Mouse (Mus musculus) liver, embryonic 15.5 days (tissue): ENCODE results near the gene Ccdc146. TPM values are rescaled to one million over a fixed set of nuclear protein-coding genes. Genes with fewer than 3 reads are reported as not detected.

ENCODE experiments used
- ATAC-seq: fragments of 200-750 bp; cut with Nextera tagmentation; 2 replicates; pipeline ENCODE4 v1.8.0; 2017; ENCODE audit warnings: moderate number of reproducible peaks, mild to moderate bottlenecking, moderate library complexity; ENCODE audit not compliant: insufficient read depth
- H3K27ac ChIP-seq: fragments of 300-500 bp; sonication (generic); replicated peaks from 2 replicates; pipeline ENCODE4 v1.5.1; 2015; ENCODE audit warnings: mild to moderate bottlenecking, inconsistent platforms
- H3K27me3 ChIP-seq: fragments of 300-500 bp; sonication (generic); 2 replicates; pipeline ENCODE4 v1.6.1; 2015; ENCODE audit warnings: mild to moderate bottlenecking, inconsistent platforms
- H3K36me3 ChIP-seq: fragments of 300-500 bp; sonication (generic); replicated peaks from 2 replicates; pipeline ENCODE4 v1.6.1; 2015; ENCODE audit warnings: moderate library complexity, mild to moderate bottlenecking, inconsistent platforms
- H3K4me1 ChIP-seq: fragments of 300-500 bp; sonication (generic); replicated peaks from 2 replicates; pipeline ENCODE4 v1.6.1; 2015; ENCODE audit warnings: inconsistent platforms
- H3K4me2 ChIP-seq: fragments of 300-500 bp; sonication (generic); 2 replicates; pipeline ENCODE4 v1.6.1; 2015; ENCODE audit warnings: moderate library complexity, mild to moderate bottlenecking, inconsistent platforms
- H3K4me3 ChIP-seq: fragments of 300-500 bp; sonication (generic); replicated peaks from 2 replicates; pipeline ENCODE4 v1.5.1; 2015; ENCODE audit warnings: mild to moderate bottlenecking, inconsistent platforms
- H3K9ac ChIP-seq: fragments of 300-500 bp; sonication (generic); 2 replicates; pipeline ENCODE4 v1.6.1; 2015; ENCODE audit warnings: moderate library complexity, mild to moderate bottlenecking, inconsistent platforms
- H3K9me3 ChIP-seq: fragments of 300-500 bp; sonication (generic); replicated peaks from 2 replicates; pipeline ENCODE4 v1.6.1; 2016; ENCODE audit warnings: inconsistent platforms
- WGBS: fragments of 180-500 bp; shearing (Covaris S2); methylation state at CpG from one replicate; pipeline ENCODE4 v1.1.7; 2015; ENCODE audit warnings: mixed read lengths; ENCODE audit not compliant: insufficient replicate concordance; 5-methylcytosine and 5-hydroxymethylcytosine counted together
- polyA plus RNA-seq: library from polyadenylated mRNA; unstranded; fragments of >200 nt; fragmentation: Nextera tagmentation; extraction: Ambion mirVana; gene quantifications from 2 replicates; pipeline ENCODE4 v1.2.1, GENCODE M21; 2015

Gene Ccdc146
- not detected in 2 replicates for polyA plus RNA-seq

DNA sequence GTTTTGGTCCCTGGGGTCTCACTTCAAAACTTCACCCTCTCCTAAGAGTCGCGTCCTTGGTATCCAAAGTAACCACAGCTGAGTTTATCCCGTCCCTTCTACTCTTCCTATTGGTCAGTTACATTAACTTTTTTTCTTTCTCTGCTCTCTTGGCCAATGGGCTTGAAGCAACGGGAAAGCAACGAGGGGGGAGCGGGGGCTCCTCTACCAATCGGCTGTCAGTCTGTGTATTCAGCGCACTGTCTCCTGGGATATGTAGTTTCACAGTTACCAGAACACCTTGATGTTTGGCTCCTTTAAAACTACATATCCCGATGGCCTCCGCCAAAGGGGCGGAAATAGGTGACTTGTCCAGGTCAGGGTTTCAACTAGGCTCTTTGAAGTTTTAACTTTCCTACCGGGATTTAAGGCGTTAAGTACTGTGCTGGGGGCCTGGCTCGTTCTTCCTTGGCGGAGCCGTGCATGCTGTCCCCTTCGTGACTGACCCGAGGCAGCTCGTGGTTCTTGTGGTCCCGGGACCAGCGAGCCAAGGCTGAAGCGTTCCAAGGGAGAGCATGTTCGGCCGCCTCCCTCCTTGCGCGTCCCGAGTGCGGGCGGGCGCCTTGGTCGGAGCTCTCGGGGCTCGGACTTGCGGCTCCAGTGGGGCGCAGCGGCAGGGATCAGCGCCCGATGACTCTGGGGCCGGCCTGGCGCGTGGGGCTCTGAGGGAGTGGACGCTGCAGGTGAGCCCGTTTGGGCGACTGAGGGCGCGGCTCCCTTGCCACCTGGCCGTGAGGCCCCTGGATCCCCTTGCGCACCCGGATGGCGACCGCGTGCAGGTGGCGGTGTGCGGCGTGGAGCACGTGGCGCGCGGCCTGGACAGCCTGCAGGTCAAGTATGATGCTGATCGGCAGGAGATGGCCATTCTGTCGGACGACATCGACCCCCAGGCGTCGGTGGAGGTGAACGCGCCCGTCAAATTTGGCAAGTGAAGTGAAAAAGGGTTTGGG is at the start of gene Ccdc146, which contains the start of gene Fam185a:
Gene Ccdc146, minus strand, starts transcription at position 64 of the 989 bp plus-strand sequence.
Gene Fam185a, plus strand, starts transcription at position 345 of the 989 bp plus-strand sequence.
- under 1% methylated on average over 67 of the region's 68 CpGs for WGBS
- Histone ChIP-seq H3K4me2 (peak within 1 kb of the TSS; percentile 94), H3K9me3 (no peaks in the 10 kb centered on the region), H3K27me3 (no peaks in the 10 kb centered on the region), H3K4me1 (peaks cover 28% of the 10 kb centered on the region), H3K4me3 (peak within 1 kb of the TSS; percentile 83), H3K27ac (peak within 1 kb of the TSS; percentile 71), H3K36me3 (no peaks in the 10 kb centered on the region), H3K9ac (peak within 1 kb of the TSS; percentile 72)
- peak; percentile 99 for ATAC-seq

DNA sequence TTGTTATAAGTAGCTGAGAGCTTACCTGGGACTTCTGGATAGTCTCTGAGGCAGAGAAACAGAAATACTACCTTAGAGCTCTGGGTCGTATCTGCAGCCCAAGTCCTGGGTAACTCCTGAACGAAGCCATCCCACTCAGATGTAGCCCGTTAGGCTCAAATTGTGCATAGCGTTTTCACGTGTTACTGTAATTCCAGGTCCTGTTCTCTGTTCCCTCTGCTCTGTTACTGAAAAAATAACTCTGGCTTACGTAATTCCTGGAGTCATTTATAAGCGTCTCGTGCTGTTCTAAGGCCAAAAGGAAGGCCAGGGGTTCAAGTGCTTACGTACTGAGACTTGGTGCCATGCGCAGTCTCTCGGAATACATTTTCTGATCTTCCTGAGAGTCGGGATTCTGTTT is 43.6 kb upstream of the Ccdc146 start:
- Histone ChIP-seq H3K4me3 (no peak overlapping the region), H3K36me3 (no peaks in the 10 kb centered on the region), H3K27ac (no peak overlapping the region), H3K9me3 (no peaks in the 10 kb centered on the region), H3K27me3 (no peaks in the 10 kb centered on the region), H3K9ac (no peak overlapping the region), H3K4me1 (no peaks in the 10 kb centered on the region), H3K4me2 (no peak overlapping the region)
- ATAC-seq: no peak
- 82% methylated on average over 12 of the region's 12 CpGs for WGBS

GRCm38 (mm10) chr5:21467387-21467786 is 42.9 kb upstream of the Ccdc146 start:
- no peaks in the 10 kb centered on the region for H3K4me1 ChIP-seq
- H3K27ac ChIP-seq: no peak overlapping the region
- no peak overlapping the region for H3K4me2 ChIP-seq
- no peak overlapping the region for H3K4me3 ChIP-seq
- no peaks in the 10 kb centered on the region for H3K36me3 ChIP-seq
- 63% methylated on average over 7 of the region's 7 CpGs for WGBS
- no peaks in the 10 kb centered on the region for H3K9me3 ChIP-seq
- no peak for ATAC-seq
- no peak overlapping the region for H3K9ac ChIP-seq
- H3K27me3 ChIP-seq: no peaks in the 10 kb centered on the region

DNA sequence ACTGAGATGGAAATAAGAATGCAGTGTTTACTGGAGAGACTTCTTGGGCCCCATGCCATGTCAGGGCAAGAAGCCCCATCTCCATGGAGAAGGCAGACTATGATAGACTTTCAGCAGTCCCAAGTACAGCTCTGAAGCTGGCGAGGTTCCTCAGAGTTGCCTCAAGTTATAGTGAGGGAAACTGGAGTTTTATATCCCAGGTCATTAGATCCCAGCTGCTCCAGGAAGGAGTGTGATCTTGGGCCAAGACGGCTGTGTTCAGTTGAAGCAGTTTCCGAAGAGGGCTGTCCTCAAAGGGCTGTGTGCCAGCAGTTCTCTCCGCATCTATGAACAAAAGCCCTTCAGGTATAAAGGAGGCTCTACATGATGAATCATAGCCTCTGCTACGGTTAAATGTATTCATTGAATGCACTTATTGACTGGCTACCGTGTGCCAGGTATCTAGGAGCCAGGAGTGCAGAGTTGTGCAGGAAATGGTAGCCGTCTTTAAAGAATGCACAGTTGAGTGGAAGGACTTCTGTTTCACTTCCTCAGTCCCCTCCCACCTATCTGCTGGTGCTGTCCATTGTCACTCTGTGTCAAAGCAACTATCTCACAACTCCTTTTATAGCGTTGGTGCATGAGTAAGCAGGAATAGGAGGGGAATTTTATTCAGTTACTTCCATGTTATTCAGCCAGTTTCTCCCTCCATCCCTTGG is 16.5 kb upstream of the Ccdc146 start:
- no peaks in the 10 kb centered on the region for H3K4me1 ChIP-seq
- no peaks in the 10 kb centered on the region for H3K36me3 ChIP-seq
- H3K27ac ChIP-seq: no peak overlapping the region
- H3K9me3 ChIP-seq: no peaks in the 10 kb centered on the region
- H3K27me3 ChIP-seq: no peaks in the 10 kb centered on the region
- H3K4me2 ChIP-seq: no peak overlapping the region
- H3K9ac ChIP-seq: no peak overlapping the region
- WGBS: 64% methylated on average over 8 of the region's 8 CpGs
- H3K4me3 ChIP-seq: no peak overlapping the region
- no peak for ATAC-seq

- H3K36me3 ChIP-seq: 0 out of 2 replicates have a peak, but pooled peaks cover 2% of the 10 kb centered on the region
- H3K4me3 ChIP-seq: no peak overlapping the region
- no peaks in the 10 kb centered on the region for H3K9me3 ChIP-seq
- H3K9ac ChIP-seq: no peak overlapping the region
- WGBS: 75% methylated on average over 7 of the region's 7 CpGs
- ATAC-seq: no peak
- no peak overlapping the region for H3K4me2 ChIP-seq
- H3K27ac ChIP-seq: no peak overlapping the region
- H3K27me3 ChIP-seq: no peaks in the 10 kb centered on the region
- H3K4me1 ChIP-seq: no peaks in the 10 kb centered on the region
Measured at GRCm38 (mm10) chr5:21439446-21440110, 15.1 kb upstream of the Ccdc146 start.

- H3K4me2 ChIP-seq: no peak overlapping the region
- ATAC-seq: no peak
- H3K9ac ChIP-seq: no peak overlapping the region
- no peaks in the 10 kb centered on the region for H3K4me1 ChIP-seq
- H3K9me3 ChIP-seq: no peaks in the 10 kb centered on the region
- 76% methylated on average over 9 of the region's 9 CpGs for WGBS
- H3K27ac ChIP-seq: no peak overlapping the region
- H3K4me3 ChIP-seq: no peak overlapping the region
- H3K36me3 ChIP-seq: 0 out of 2 replicates have a peak, but pooled peaks cover 2% of the 10 kb centered on the region
- no peaks in the 10 kb centered on the region for H3K27me3 ChIP-seq
Measured at GRCm38 (mm10) chr5:21438428-21438827, 14.0 kb upstream of the Ccdc146 start.

DNA sequence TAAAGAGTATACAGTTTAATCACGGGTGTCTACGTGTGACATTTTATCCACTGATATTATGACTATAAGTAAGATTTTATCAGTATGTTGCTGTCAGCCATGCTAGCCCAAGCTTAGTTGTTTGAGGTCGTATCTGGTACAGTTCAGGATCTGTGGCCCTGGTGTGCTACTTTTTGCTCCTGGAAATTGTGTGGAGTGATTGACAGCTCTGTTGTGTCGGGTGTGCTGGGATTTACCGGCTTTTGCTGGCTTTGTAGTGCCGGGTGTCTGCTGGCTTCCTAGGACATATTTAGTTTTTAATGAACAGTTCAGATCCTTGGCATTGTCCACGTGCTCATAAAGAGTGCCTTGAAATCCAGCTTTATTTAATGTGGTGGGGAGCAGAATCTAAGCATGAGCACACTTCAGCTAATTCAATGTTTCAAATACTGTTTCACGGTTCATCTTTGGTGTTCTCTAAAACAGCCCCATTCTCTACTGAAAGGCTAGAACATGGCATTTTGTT is 12.0 kb upstream of the Ccdc146 start:
- Histone ChIP-seq H3K4me3 (no peak overlapping the region), H3K36me3 (0 out of 2 replicates have a peak, but pooled peaks cover 2% of the 10 kb centered on the region), H3K27me3 (no peaks in the 10 kb centered on the region), H3K9me3 (no peaks in the 10 kb centered on the region), H3K9ac (no peak overlapping the region), H3K27ac (no peak overlapping the region), H3K4me2 (no peak overlapping the region), H3K4me1 (no peaks in the 10 kb centered on the region)
- 72% methylated on average over 8 of the region's 8 CpGs for WGBS
- ATAC-seq: no peak

- H3K27me3 ChIP-seq: no peaks in the 10 kb centered on the region
- H3K9me3 ChIP-seq: no peaks in the 10 kb centered on the region
- no peak for ATAC-seq
- 73% methylated on average over 11 of the region's 11 CpGs for WGBS
- no peak overlapping the region for H3K9ac ChIP-seq
- H3K4me2 ChIP-seq: no peak overlapping the region
- no peak overlapping the region for H3K27ac ChIP-seq
- 0 out of 2 replicates have a peak, but pooled peaks cover 2% of the 10 kb centered on the region for H3K36me3 ChIP-seq
- no peak overlapping the region for H3K4me3 ChIP-seq
- H3K4me1 ChIP-seq: 0 out of 2 replicates have a peak, but pooled peaks cover under 1% of the 10 kb centered on the region
Measured at GRCm38 (mm10) chr5:21434148-21434929, 9.9 kb upstream of the Ccdc146 start.

DNA sequence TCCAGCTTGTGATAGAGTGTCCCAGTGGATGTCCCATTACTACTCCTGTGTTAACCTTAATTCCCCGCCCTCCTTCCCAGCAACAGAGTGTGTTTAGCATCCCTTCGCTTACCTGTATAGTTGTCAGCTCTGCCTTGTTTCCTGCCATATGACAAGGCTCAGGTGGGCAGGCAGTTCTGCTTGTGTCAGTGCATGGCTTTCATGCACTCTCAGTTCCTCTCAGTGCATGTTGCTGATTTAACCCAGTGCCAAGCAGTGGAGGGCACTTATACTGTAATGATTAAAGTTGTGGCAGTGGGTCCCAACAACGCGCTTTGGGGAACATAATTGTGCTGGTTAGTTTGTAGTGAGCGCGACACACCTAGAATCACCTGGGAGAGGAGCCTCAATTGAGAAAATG is 2.2 kb upstream of the Ccdc146 start:
- Histone ChIP-seq H3K9me3 (no peaks in the 10 kb centered on the region), H3K4me3 (no peak overlapping the region), H3K9ac (no peak overlapping the region), H3K27me3 (no peaks in the 10 kb centered on the region), H3K27ac (no peak overlapping the region), H3K4me1 (peaks cover 28% of the 10 kb centered on the region), H3K4me2 (peak overlapping the region; percentile 94), H3K36me3 (no peaks in the 10 kb centered on the region)
- ATAC-seq: no peak
- WGBS: 89% methylated on average over 6 of the region's 6 CpGs

GRCm38 (mm10) chr5:21420609-21421008 is 3.9 kb downstream of the Ccdc146 start:
- WGBS: 16% methylated on average over 1 of the region's 1 CpGs
- Histone ChIP-seq H3K27ac (no peak overlapping the region), H3K9me3 (no peaks in the 10 kb centered on the region), H3K36me3 (no peaks in the 10 kb centered on the region), H3K4me2 (no peak overlapping the region), H3K27me3 (no peaks in the 10 kb centered on the region), H3K4me1 (peaks cover 9% of the 10 kb centered on the region), H3K9ac (no peak overlapping the region), H3K4me3 (no peak overlapping the region)
- no peak for ATAC-seq
